Mouse (Mus musculus) lung, adult 2 months (tissue): ENCODE results near the gene Tent4a.

Experiments used
- CTCF ChIP-seq: fragments of 200-500 bp; IDR thresholded peaks from 2 replicates; pipeline ENCODE4 v1.5.1; 2011; ENCODE audit warnings: mild to moderate bottlenecking, low read length, control low read depth; ENCODE audit not compliant: insufficient read depth
- POLR2A ChIP-seq: fragments of 200-500 bp; IDR thresholded peaks from 2 replicates; pipeline ENCODE4 v1.6.1; 2011; ENCODE audit warnings: low read depth, mild to moderate bottlenecking, control low read depth, low read length, borderline replicate concordance; ENCODE audit errors: extremely low read depth

GRCm38 (mm10) chr13:69492876-69493463 is 41.4 kb downstream of the Tent4a start:
- TF ChIP-seq CTCF = peak; percentile 57
- TF ChIP-seq POLR2A = no peak
